Mouse (Mus musculus): ENCODE data around the gene Grb10. TPM values are rescaled to one million over a fixed set of nuclear protein-coding genes. Genes with fewer than 3 reads are reported as not detected.

Gene Grb10
- total RNA-seq, 4 experiments from 2014 or later = 64.1 to 75.4 (median 74.2) TPM

DNA sequence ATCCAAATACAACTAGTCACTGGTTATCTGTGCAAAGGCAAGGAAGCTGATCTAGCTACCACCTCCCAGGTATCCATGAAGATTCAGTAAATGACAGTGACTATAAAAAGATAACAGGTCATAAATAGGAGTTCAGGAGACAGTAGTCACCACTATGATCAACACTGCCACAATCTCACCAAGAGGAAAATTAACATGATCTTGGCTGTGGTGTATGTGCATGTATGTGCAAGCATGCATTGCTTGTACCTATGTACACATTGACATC, 94.5 kb downstream of the Grb10 start:
- no peak for DNase-seq

DNA sequence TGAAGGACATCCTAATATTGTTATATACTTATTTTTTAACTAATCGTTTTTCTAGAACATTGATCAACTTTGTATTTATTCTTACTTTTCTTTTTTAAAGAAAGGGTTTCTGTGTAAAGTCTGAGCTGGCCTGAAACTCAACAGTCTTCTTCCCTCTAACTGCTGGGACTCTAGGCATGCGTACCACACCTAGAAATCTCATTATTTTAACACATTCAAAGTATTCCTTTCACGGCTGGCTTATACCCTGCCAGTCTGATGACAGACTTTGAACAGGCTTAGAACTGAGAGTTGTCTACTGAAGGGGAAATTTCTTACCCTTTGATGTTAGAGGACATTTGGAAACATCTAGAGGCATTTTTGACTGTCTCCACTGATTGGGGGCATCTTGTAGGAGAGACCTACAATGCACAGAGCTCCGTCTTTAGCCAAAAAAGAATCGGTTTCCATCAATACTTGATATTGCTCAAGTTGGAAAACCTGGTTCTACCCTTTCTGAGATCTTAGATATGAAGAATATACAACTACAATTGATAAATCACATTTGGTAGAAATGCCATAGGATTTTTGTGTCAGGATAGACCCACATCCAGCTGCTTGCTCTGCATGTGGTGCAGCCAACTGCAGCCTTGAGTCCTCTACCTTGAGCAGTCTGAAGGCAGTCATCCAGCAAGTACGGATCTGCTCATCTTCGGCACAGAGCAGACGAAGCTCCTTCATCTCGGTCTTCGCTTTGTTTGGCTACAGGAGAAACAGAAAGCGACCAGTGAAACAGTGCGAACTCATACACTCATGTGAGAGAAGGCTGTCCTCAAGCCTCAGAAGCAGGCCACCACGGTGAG, 95.0 kb downstream of the Grb10 start:
- DNase-seq = no peak

DNA sequence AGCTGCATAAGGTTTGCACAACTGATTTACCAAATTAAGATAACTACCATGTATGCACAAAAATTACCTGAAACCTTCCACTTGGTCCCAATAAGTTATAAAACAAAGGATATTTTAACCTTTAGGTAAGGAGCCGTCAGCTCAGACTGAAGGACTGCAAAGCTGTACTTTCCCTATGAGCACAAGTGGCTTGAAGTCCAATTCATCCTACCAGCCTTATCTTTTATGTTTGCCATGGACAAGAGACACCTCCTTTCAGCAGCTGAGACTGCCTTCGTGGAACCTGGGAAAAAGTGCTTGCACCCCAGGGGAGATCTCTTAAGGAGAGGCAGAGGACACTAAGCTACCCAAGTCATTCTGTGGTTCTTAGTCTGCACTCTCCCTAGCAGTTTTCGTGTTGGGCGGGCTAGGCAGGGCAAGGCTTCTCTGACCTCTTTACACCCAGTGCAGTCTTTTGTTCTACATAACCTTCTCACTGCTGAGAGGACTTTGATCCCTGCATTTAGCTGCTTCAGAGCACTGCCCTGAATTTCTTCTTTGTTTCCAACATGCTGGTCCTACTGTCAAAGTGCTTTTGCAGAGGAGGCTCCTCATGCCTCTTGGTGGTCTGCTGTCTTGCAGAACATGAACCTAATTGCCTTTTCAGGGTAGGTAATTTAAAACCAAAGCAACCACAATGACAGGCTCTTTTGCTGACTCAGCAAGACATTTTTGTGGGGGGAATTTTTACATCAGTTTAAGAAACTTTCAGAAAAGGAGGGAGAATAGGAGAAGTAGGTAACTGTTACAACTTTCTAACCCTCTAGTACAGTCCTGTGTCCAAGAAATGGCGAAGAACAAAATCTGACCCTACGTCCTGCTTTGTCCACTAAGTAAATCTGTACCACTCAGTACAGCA, 95.9 kb downstream of the Grb10 start:
- no peak for DNase-seq

DNA sequence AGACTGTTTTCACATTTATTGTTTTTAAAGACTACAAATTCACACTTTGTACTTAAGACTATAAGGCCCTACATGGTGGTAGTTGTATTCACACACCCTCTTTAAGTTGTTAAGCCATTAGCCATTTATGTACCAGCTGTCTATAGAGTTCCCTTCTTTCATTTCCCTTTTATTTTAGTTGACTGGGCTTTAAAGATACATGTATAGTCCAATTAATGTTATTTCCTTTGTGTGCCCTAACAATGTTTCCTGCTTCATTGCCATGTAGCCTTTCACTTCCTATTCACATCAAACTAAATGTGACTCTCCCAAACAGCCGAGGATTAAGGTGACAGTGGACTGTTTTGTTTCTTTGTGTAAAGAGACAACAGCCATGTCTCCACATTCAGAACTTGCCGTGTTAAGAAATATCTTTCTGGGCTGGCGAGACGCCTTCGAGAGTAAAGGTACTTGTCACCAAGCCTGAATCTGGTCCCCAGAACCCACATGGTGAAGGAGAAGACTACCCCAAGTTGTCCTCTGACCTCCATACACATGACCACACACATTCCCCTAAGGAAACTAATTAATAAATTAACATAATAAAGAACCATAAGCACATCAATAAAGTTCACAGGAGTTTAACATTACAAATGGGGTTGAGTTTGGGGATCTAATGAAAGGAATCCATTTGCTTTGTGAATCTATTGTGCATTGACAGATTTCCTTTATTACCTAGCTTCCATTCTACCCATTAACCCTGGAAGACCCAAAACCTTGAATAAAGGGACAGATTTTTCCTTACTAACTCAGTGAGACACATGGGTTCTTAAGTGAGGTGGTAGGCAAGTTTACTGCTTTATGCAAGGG, 97.4 kb downstream of the Grb10 start:
- no peak for DNase-seq

DNA sequence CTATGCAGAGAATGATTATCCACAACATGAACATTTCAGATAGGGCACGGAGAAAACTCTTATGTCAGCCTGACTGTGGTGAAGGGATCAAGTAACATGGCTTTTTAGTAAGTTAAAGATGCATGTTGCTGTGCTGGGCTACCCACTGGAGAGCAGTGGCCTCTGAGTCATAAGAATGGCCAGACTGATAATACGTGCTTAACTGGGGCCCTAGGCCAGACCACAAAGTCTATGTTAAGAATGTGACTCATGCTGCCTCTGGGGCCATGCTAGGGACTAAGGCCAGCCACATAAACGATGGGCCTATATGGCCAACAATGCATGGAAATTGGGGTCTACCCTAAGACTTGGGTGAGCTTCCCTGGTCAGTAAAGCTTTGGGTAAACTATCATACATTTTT, 98.9 kb downstream of the Grb10 start:
- DNase-seq = no peak

GRCm38 (mm10) chr11:11938591-11938990, 99.9 kb downstream of the Grb10 start:
- DNase-seq = no peak

DNA sequence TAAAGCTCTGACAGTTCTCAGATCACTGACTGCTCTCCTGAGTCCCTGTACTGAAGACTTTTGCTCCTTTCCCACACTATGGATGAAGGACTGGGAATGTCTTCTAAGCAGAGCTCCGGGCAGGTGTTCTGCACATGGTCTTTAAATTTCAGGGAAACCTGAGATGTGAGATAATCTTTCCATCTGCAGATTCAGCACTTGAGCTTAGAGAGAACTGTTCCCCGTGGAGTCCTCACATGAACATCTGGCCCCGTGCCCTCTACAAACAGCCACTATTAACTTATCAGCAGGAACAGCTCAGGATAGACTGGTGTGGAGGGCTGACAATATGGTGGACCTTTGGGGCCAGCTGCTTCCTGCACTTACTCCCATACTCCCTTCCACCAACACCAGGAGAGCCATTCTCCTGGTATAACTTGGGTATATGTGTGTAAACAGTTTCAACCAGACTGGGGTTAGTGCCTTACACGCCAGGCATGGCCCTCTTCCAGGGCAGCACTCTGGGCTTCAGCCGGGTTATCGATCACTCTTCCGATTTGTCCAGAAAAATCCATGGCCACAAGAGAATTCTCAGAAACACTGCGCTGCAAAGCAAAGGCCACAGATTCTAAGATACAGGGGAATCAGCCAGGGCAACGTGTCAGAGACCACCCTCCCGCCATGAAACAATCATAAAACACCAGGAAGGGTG, 101.0 kb downstream of the Grb10 start:
- no peak for DNase-seq

DNA sequence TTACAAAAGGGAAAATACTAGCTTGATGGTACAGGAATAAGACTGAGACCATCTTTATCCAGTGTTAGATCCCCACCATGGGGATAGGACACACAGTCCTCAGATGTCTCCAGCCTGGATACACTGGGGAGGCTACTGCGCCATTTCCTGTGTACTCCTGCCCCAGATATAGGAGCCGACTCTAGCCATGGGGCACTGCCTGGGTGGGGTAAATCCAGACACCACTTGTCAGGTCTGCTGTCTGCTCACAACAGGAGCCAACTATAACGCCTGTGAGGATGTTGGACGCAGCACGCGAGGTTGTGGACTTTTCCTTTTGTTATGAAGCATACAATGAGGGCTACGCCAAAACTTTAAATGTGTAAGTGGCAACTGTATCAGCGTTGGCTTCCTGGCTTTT, 103.7 kb downstream of the Grb10 start:
- no peak for DNase-seq

- no peak for DNase-seq
Measured at GRCm38 (mm10) chr11:11932102-11932789, 106.2 kb downstream of the Grb10 start.

DNA sequence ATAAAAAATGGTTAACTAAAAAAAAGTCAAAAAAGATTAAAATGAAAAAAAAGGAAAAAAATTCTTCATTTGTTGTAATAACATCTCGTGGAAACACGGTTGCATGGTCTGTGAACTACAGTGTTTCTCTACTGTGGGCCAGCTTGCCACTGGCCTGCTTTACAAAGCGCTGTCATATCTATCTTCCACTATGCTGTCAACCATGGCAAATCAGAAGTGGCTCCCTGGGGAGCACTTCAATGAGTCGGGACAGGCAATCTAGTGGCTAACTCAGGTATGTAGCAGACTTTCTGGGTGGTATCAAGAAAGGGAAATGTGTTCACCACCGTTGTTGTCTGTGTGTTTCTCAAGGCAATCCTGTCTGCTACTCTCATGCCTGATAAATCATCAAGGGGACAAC, 106.8 kb downstream of the Grb10 start:
- no peak for DNase-seq

GRCm38 (mm10) chr11:11930527-11930926, 108.0 kb downstream of the Grb10 start:
- DNase-seq = no peak

DNA sequence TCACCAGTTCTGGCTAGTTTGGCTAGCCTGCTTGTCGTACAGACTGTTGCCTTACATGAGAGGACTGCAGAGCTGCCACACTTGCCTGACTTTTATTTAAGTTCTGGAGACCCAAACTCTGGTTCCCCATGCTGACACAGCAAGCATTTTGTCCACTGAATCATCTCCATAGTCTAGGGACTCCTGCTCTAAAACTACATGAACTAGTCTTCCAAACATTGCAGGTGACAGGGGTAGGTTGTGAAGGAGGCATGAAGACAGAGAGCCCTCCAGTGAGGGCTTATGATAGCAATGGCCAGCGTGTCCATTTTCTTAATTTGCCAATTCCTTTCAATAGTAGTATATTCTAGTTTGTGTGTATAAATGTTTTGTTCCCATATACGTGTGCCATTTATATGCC, 109.4 kb downstream of the Grb10 start:
- DNase-seq = no peak

- DNase-seq = no peak
Measured at GRCm38 (mm10) chr11:11928586-11928985, 109.9 kb downstream of the Grb10 start.

- no peak for DNase-seq
Measured at GRCm38 (mm10) chr11:11923900-11924299, 114.6 kb downstream of the Grb10 start.

DNA sequence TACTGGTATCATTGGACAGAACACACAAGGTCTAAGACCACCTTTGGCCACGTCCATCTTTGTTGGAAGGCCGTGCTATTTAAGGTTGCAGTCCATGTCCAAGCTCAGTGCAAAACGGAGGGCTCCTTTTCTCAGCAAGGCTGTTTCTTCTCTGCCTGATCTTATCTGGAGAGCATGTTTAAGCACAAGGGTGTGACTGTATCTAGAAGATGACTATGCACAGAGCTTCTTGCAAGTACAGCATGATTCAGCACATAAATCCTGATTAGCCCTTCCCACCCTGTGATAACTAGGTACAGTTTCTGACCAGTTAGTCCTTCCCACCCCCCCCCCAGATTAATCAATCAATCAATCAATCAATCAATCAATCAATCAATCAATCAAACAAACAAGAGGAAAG, 115.1 kb downstream of the Grb10 start:
- no peak for DNase-seq

GRCm38 (mm10) chr11:11922106-11922505, 116.4 kb downstream of the Grb10 start:
- no peak for DNase-seq

- DNase-seq = no peak
Measured at GRCm38 (mm10) chr11:11907703-11908413, 130.6 kb downstream of the Grb10 start.

GRCm38 (mm10) chr11:11905518-11905917, 133.0 kb downstream of the Grb10 start:
- DNase-seq = no peak

DNA sequence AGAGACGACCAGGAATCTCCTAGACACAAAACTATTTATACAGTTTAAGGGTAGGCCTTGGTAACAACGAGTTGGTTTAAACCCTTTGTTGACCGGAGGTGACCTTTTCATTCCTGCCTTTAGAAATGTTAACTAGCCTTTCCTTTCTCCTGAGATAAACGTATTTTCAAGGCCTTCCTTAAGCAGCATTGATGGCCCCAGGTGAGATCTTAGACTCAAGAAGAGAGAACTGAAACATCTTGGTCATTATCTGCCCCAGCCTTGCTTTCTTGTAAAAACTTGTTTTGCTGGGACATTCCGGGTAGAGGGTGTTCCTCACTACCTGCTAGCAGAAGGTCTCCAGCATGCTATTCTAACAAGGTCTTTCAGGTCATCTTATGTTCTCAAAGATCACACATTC, 133.5 kb downstream of the Grb10 start:
- no peak for DNase-seq

DNA sequence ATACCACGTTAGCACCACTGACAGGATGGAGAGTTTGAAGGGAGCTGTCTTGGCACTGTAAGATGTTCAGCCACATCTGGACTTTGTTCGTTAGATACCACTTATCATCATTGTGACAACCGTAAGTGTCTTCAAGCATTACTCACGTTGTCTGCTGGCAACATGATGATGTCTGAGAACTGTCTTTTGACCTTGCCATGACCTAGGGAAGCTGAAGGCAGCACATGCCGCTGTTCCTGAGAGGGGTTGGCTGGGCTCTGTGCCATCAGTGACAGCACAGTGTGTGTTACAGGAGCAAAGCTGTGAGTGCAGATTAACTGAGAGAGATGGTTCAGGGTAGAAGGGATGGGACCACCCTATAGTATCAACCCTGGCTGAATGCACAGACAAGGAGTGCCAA, 137.0 kb downstream of the Grb10 start:
- DNase-seq = no peak

DNA sequence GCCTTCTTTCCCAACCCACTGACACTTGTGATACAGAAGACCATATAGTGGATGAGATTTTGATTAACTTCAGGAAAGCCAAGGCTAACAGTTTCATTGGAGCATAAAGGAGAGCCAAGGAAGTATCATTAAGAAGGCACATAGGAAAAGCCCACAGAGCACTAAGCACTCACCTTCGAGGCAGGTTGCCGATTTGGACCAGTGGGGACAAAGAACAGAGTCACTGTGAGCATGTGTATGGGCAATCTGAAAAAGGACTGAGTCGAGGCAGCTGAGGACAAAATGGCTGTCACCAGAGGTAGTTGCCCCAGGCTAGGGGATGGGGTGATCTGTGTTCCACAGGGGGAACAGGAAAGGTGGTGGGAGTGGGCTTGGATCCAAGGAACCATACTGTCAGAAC, 140.0 kb downstream of the Grb10 start:
- DNase-seq = no peak

Data from adrenal gland, adult 8-10 months (tissue).